Mouse (Mus musculus): Measurements from ENCODE around the gene Fbxw25. TPM values are rescaled to one million over a fixed set of nuclear protein-coding genes. Genes with fewer than 3 reads are reported as not detected.

Fbxw25 gene
- polyA plus RNA-seq (2017; shearing (Covaris generic)): not detected

DNA sequence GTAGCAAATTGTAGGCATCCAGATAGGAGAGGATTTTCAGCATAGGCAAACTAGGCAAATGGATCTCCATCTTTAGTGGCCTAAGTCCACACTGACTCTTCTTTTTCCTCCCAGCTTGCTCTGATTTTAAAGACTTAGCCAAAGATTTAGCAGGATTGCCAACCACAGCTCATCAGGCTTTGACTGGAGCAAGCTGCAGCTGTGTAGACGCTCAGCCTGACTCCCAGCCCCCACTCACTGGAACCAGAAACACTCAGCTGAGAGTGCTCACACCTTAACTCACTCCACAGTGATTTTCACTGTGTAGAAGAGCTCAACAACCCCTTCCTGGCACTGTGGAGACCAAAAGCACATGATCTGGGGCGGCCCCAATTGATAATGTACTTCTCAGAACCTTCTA lies at the start of gene Fbxw25:
Gene Fbxw25 (minus strand): TSS at position 101 of the 400 bp plus-strand sequence.

GRCm38 (mm10) chr9:109702600-109702999 lies 38.1 kb upstream of the Fbxw25 start, which contains the start of gene Fbxw18:
Gene Fbxw18, minus strand, starts transcription at chr9:109702700.

DNA sequence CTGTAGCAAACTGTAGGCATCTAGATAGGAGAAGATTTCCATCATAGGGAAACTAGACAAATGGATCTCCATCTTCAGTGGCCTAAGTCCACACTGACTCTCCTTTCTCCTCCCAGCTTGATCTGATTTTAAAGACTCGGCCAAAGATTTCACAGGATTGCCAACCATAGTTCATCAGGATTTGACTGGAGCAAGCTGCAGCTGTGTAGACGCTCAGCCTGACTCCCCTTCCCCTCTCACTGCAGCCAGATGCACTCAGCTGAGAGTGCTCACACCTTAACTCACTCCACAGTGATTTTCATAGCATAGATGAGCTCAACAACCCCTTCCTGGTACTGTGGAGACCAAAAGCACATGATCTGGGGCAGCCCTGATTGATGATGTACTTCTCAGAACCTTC lies 38.5 kb downstream of the Fbxw25 start, which contains the start of gene Fbxw24:
Gene Fbxw24 (minus strand): TSS at position 101 of the 400 bp plus-strand sequence.

Other genes starting within 250 kb of the Fbxw25 start
- not detected for gene Fbxw16, start 215.5 kb downstream of the Fbxw25 start, polyA plus RNA-seq (2017; shearing (Covaris generic))
- not detected for gene Fbxw19, start 168.8 kb downstream of the Fbxw25 start, polyA plus RNA-seq (2017; shearing (Covaris generic))
- gene Fbxw15, start 96.4 kb downstream of the Fbxw25 start, polyA plus RNA-seq (2017; shearing (Covaris generic)): not detected
- gene Fbxw24, start 38.6 kb downstream of the Fbxw25 start, polyA plus RNA-seq (2017; shearing (Covaris generic)): not detected
- not detected for gene Fbxw18, start 38.0 kb upstream of the Fbxw25 start, polyA plus RNA-seq (2017; shearing (Covaris generic))
- gene Fbxw26, start 81.4 kb upstream of the Fbxw25 start, polyA plus RNA-seq (2017; shearing (Covaris generic)): not detected
- gene Fbxw27, start 126.0 kb upstream of the Fbxw25 start, polyA plus RNA-seq (2017; shearing (Covaris generic)): not detected
- not detected for gene Spink8, start 147.6 kb upstream of the Fbxw25 start, polyA plus RNA-seq (2017; shearing (Covaris generic))
- 17.7 TPM for gene Nme6, start 168.1 kb upstream of the Fbxw25 start, polyA plus RNA-seq (2017; shearing (Covaris generic))
- not detected for gene Camp, start 185.0 kb upstream of the Fbxw25 start, polyA plus RNA-seq (2017; shearing (Covaris generic))
- 8.1 TPM for gene Cdc25a, start 210.9 kb upstream of the Fbxw25 start, polyA plus RNA-seq (2017; shearing (Covaris generic))

Data from CD4-positive, CD25-positive, alpha-beta regulatory T cell, adult 9 weeks (primary cell).